Mouse (Mus musculus) testis, postnatal 10 days (tissue): Measurements from ENCODE around the gene Tmem135.

Experiments used
- DNase-seq: peaks from one replicate; pipeline ENCODE4 v3.0.0; 2021; ENCODE audit warnings: low spot score

Gene Tmem135

DNA sequence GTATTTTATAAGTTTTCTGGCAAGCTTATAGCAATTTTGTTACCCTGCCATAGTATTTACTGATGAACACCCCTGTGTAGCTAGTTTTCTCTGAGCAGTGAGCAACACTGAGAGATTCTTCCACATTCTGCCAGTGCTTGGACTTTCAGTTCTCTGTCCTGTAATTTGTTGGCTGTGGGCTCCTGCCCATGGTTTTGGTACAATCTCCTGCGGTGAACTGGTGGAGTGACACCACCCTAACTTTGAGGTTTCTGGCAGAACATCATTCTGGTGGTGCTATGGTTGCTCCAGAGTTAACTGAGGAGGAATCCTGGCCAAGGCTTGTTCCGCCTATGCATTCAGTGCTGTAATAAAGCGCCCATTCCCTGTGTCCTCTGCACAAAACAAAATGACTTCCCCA is 21.1 kb downstream of the Tmem135 start:
- no peak for DNase-seq

- DNase-seq = no peak
These were observed 22.9 kb downstream of the Tmem135 start for GRCm38 (mm10) chr7:89380935-89381705.

DNA sequence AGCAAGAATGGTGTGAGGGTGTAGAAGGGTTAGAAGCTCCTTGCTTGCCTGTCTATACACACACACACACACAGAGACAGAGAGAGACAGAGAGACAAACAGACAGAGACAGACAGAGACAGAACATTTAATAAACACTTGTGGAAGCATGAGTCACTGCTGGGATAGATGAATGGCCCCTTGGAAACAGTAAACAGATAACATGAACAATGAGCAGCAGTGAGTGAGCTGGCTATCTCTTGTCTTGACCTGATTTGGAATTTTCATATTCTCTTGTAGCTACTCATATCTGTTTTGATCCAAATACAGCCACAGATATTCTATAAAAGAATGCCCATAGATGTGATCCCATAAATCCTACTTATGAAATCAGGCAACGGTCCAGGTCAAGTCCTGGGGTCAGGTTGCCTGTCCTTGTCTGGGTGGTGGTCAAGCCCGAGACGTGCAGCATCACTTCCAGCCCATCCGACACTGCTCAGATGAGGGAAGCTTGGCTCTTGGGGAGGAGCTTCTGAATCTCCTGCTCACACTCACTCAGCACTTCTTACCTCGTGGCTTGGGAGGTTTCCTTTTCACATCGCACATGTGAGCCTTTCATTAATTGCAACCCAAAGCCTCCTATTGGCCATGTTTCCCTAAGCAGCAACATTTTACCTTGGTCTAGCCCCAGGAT is 32.3 kb downstream of the Tmem135 start:
- DNase-seq = no peak

- DNase-seq = peak; percentile 54
These were observed 33.1 kb downstream of the Tmem135 start for GRCm38 (mm10) chr7:89370917-89371316.

DNA sequence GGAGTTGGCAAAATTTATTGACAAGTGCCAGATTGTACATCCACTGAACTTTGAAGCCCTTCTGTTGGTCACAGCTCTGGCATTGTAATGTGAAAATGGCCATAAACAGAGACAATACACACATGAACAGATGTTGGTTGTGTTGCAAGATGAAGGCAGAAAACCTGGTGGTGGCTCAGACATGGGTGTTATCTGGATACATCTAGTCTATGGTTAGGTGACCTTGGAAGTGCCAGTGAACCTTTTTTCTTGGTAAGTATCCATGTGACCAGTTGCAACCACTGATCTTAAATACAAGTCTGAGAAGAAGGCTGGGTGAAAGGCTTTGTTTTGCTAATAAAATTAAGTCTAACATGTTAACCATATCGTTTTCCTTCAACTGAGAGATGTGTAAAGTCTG is 33.9 kb downstream of the Tmem135 start:
- DNase-seq = no peak

DNA sequence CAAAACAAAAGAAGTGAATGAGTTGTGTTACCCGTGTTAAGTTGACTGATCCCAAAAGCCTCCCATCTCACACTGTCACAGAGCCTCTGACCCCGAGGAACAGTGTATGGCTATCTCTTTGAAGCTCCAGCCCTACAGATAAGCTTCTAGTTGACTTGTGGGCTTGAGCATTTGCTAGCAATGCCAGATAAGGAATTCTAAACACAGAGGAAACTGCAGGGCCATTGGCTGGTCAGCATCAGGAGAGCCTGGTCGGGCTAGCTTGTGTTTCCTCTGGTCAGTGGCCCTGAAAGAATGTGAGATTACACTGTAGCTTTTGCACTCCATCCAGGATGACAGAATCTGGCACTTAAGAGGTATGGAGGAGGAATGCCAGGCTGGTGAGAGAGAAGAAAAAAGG is 36.4 kb downstream of the Tmem135 start:
- no peak for DNase-seq

- no peak for DNase-seq
These were observed 38.7 kb downstream of the Tmem135 start for GRCm38 (mm10) chr7:89365135-89365880.

DNA sequence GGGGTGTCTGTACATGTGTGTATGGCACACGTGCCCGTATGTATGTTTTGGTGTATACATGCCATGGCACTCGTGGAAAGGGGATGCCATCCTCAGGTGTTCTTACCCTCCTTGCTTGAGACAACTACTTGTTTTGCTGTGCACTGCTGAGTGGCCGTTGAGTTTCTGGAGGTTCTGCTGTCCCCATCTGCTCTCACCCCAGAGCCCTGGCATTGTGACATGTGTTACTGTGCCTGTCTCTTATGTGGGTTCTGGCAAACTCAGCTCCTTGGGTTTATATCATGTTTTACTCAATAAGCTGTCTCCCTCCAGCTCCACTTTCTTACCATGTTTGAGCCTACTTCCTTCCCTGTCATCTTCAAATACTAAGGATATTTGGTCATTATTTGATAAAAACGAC is 40.0 kb downstream of the Tmem135 start:
- DNase-seq = no peak

DNA sequence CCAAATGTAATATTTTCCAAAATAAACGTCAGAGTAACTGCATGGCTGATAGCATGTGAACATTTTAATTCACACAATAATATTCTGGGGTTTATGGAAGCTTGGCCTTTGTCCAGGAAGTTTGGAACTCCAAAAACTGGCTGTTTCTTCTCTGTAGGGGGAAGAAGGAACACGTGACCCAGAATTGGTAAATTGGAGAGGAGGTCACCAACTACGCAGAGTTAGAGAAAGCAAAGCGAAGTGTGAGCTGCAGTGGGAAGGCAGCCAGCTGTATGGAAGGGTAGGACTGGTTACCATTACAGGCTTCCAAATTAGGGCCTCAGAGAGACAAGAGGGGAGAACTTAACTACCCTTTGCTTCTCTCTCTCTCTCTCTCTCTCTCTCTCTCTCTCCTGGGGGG is 47.7 kb downstream of the Tmem135 start:
- DNase-seq = no peak

GRCm38 (mm10) chr7:89355519-89356255 is 48.3 kb downstream of the Tmem135 start:
- DNase-seq = no peak

DNA sequence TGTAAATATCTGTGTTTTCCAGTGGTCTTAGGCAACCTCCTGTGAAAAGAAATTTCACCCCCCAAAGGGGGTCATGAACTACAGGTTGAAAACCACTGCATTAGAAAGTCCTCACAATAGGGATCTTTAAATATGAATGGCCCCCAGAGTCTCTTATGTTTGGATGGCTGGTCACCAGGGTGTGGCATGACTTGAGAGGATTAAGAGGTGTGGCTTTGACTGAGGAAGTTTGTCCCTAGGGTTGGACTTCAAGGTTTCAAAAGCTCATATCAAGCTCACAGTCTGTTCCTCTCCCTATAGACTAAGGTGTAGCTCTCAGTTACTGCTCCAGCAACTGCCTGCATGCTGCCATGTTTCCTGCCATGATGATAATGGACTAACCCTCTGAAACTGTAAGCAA is 62.0 kb downstream of the Tmem135 start:
- no peak for DNase-seq

- DNase-seq = no peak
These were observed 64.2 kb downstream of the Tmem135 start for GRCm38 (mm10) chr7:89339808-89340207.

DNA sequence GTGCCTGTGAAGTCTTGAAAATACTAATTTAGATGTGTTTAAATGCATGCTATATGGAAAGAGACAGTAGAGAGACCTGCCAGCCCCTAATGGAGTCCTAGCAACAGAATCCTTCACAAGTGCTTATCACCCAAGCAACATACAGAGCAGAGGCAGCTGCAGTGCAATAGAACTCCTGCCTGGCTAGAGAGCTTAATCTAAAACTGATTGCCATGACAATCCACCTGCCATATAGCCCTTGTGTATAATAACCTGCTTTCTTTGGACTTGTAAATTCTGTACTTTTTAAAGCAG is 64.9 kb downstream of the Tmem135 start:
- no peak for DNase-seq

- peak; percentile 95 for DNase-seq
These were observed 65.5 kb downstream of the Tmem135 start for GRCm38 (mm10) chr7:89338350-89339141.

DNA sequence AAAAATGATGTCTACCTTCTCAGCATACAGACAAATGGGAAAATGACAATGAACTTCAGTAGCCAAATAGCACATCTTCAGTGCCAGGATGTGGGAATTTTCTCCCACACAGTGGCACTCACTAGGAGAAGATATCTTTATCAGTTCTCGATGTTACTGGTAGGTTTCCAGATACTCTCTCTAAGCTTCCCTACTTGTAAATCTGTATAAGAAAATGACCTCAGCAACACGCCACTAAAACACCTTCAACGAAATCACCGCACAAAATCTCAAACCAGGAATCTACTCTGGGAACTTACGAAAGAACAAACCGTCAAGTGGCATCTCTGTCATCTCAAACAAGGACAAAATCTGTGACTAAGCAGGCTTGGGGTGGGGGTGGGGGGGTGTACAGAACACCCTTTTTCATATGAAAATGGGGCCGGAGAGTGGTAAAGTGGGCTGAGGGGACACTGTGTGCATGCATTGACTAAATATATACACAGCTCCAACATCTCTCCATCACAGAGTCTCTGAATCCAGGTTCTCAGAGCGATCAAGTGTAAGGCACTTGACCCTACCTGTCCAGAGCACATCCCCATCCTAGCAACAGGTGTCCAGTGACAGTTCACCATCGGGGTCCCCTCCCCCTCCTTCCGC is 66.2 kb downstream of the Tmem135 start:
- DNase-seq = no peak

GRCm38 (mm10) chr7:89336434-89336833 is 67.6 kb downstream of the Tmem135 start:
- DNase-seq = no peak

- DNase-seq = no peak
These were observed 68.7 kb downstream of the Tmem135 start for GRCm38 (mm10) chr7:89335316-89335715.

GRCm38 (mm10) chr7:89329896-89330295 is 74.1 kb downstream of the Tmem135 start:
- no peak for DNase-seq

DNA sequence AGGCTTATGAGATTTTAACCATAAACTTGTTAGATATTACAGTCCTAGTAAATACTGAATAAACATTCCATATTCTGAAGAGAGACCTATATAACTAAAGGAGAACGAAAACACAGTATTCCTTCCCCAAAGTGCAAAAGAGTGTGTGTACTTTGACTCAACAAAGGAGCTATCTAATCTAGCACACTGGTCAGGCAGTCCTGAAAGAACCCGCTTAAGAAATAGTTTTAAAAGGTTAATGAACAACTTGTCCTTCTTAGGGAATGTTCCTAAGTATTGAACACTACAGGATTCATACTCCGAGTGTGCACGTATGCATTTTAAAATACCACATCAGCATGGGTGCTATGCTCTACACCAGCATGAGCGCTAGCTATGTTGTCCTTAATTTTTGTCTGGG is 76.3 kb downstream of the Tmem135 start:
- no peak for DNase-seq

GRCm38 (mm10) chr7:89326761-89327160 is 77.3 kb downstream of the Tmem135 start:
- no peak for DNase-seq

DNA sequence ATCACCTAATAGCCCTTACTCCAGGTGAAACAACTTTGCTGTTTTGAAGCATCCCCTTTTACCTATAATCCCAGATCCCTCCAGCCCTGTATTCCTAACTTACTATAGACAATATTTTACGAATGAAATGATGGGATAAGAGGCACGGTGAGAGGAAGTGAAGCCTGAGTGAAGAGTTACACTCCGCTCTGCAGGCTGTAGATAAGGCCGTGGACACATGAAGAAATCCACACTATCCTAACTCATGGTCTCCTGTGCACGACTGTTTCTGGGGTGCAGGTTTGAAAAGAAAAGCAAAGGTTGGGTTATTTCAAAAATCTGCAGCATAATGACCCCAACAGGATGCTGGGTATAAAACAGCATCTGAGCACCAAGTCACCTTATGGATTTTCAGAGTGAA is 77.8 kb downstream of the Tmem135 start:
- no peak for DNase-seq
